Mouse (Mus musculus): Measurements from ENCODE around the gene Lmod3. TPM values are rescaled to one million over a fixed set of nuclear protein-coding genes. Genes with fewer than 3 reads are reported as not detected.

Gene Lmod3
- 0.13 TPM in 1 of 2 replicates, not detected in the other for polyA plus RNA-seq (2016; fragmentation: Nextera tagmentation; extraction: Ambion mirVana)

GRCm38 (mm10) chr6:97252711-97253221 lies at the start of gene Lmod3:
Gene Lmod3, minus strand, starts transcription at chr6:97252759.
- Histone ChIP-seq H3K36me3 (no peaks in the 10 kb centered on the region), H3K9me3 (replicated peaks) (no peaks in the 10 kb centered on the region), H3K4me3 (no peak within 1 kb of the TSS), H3K27me3 (ENCODE audit: low read depth, poor library complexity, severe bottlenecking) (no peaks in the 10 kb centered on the region), H3K27ac (no peak within 1 kb of the TSS), H3K4me1 (0 out of 2 replicates have a peak, but pooled peaks cover 3% of the 10 kb centered on the region)
- no peak for DNase-seq (ENCODE audit: low spot score)
- WGBS = 43% methylated on average over 9 of the region's 9 CpGs

- H3K27ac ChIP-seq = no peak overlapping the region
- H3K27me3 ChIP-seq (ENCODE audit: low read depth, poor library complexity, severe bottlenecking) = no peaks in the 10 kb centered on the region
- no peak for DNase-seq (ENCODE audit: low spot score)
- H3K4me3 ChIP-seq = no peak overlapping the region
- 0 out of 2 replicates have a peak, but pooled peaks cover 3% of the 10 kb centered on the region for H3K4me1 ChIP-seq
- no peaks in the 10 kb centered on the region for H3K9me3 ChIP-seq (replicated peaks)
- H3K36me3 ChIP-seq = peaks cover 25% of the 10 kb centered on the region
- 87% methylated on average over 7 of the region's 7 CpGs for WGBS
Observed at GRCm38 (mm10) chr6:97302303-97302702, 49.7 kb upstream of the Lmod3 start.

- WGBS = 96% methylated on average over 6 of the region's 6 CpGs
- H3K27me3 ChIP-seq (ENCODE audit: low read depth, poor library complexity, severe bottlenecking) = no peaks in the 10 kb centered on the region
- H3K4me3 ChIP-seq = no peak overlapping the region
- no peak overlapping the region for H3K27ac ChIP-seq
- H3K4me1 ChIP-seq = no peaks in the 10 kb centered on the region
- no peaks in the 10 kb centered on the region for H3K9me3 ChIP-seq (replicated peaks)
- H3K36me3 ChIP-seq = peaks cover 30% of the 10 kb centered on the region
- no peak for DNase-seq (ENCODE audit: low spot score)
Observed at GRCm38 (mm10) chr6:97300659-97301058, 48.1 kb upstream of the Lmod3 start.

GRCm38 (mm10) chr6:97300180-97300579 lies 47.6 kb upstream of the Lmod3 start:
- no peak overlapping the region for H3K27ac ChIP-seq
- H3K4me1 ChIP-seq = no peaks in the 10 kb centered on the region
- WGBS = 96% methylated on average over 6 of the region's 6 CpGs
- no peak for DNase-seq (ENCODE audit: low spot score)
- no peak overlapping the region for H3K4me3 ChIP-seq
- H3K36me3 ChIP-seq = peaks cover 35% of the 10 kb centered on the region
- no peaks in the 10 kb centered on the region for H3K27me3 ChIP-seq (ENCODE audit: low read depth, poor library complexity, severe bottlenecking)
- H3K9me3 ChIP-seq (replicated peaks) = no peaks in the 10 kb centered on the region

GRCm38 (mm10) chr6:97297151-97297550 lies 44.6 kb upstream of the Lmod3 start:
- peaks cover 33% of the 10 kb centered on the region for H3K36me3 ChIP-seq
- DNase-seq (ENCODE audit: low spot score) = no peak
- H3K27ac ChIP-seq = no peak overlapping the region
- H3K4me3 ChIP-seq = no peak overlapping the region
- no peaks in the 10 kb centered on the region for H3K9me3 ChIP-seq (replicated peaks)
- H3K27me3 ChIP-seq (ENCODE audit: low read depth, poor library complexity, severe bottlenecking) = no peaks in the 10 kb centered on the region
- 88% methylated on average over 3 of the region's 3 CpGs for WGBS
- no peaks in the 10 kb centered on the region for H3K4me1 ChIP-seq

- Histone ChIP-seq H3K4me3 (no peak overlapping the region), H3K4me1 (no peaks in the 10 kb centered on the region), H3K9me3 (replicated peaks) (no peaks in the 10 kb centered on the region), H3K27ac (no peak overlapping the region), H3K27me3 (ENCODE audit: low read depth, poor library complexity, severe bottlenecking) (no peaks in the 10 kb centered on the region), H3K36me3 (peaks cover 41% of the 10 kb centered on the region)
- no peak for DNase-seq (ENCODE audit: low spot score)
- WGBS = 95% methylated on average over 21 of the region's 21 CpGs
Observed at GRCm38 (mm10) chr6:97295866-97296527, 43.4 kb upstream of the Lmod3 start.

- no peaks in the 10 kb centered on the region for H3K4me1 ChIP-seq
- H3K27me3 ChIP-seq (ENCODE audit: low read depth, poor library complexity, severe bottlenecking) = no peaks in the 10 kb centered on the region
- peaks cover 41% of the 10 kb centered on the region for H3K36me3 ChIP-seq
- no peak overlapping the region for H3K27ac ChIP-seq
- no peak overlapping the region for H3K4me3 ChIP-seq
- DNase-seq (ENCODE audit: low spot score) = no peak
- no peaks in the 10 kb centered on the region for H3K9me3 ChIP-seq (replicated peaks)
- 93% methylated on average over 9 of the region's 9 CpGs for WGBS
Observed at GRCm38 (mm10) chr6:97295416-97295815, 42.9 kb upstream of the Lmod3 start.

- Histone ChIP-seq H3K9me3 (replicated peaks) (no peaks in the 10 kb centered on the region), H3K36me3 (peaks cover 41% of the 10 kb centered on the region), H3K27me3 (ENCODE audit: low read depth, poor library complexity, severe bottlenecking) (no peaks in the 10 kb centered on the region), H3K4me3 (no peak overlapping the region), H3K27ac (no peak overlapping the region), H3K4me1 (peaks cover 6% of the 10 kb centered on the region; the same call in 1 of the 2 replicates)
- 87% methylated on average over 12 of the region's 12 CpGs for WGBS
- DNase-seq (ENCODE audit: low spot score) = no peak
Observed at GRCm38 (mm10) chr6:97293667-97294569, 41.4 kb upstream of the Lmod3 start.

GRCm38 (mm10) chr6:97292894-97293293 lies 40.3 kb upstream of the Lmod3 start:
- peaks cover 38% of the 10 kb centered on the region for H3K36me3 ChIP-seq
- 73% methylated on average over 5 of the region's 5 CpGs for WGBS
- H3K9me3 ChIP-seq (replicated peaks) = no peaks in the 10 kb centered on the region
- peaks cover 6% of the 10 kb centered on the region; the same call in 1 of the 2 replicates for H3K4me1 ChIP-seq
- H3K4me3 ChIP-seq = no peak overlapping the region
- no peak overlapping the region for H3K27ac ChIP-seq
- DNase-seq (ENCODE audit: low spot score) = no peak
- H3K27me3 ChIP-seq (ENCODE audit: low read depth, poor library complexity, severe bottlenecking) = no peaks in the 10 kb centered on the region

- DNase-seq (ENCODE audit: low spot score) = no peak
- H3K27ac ChIP-seq = no peak overlapping the region
- no peaks in the 10 kb centered on the region for H3K27me3 ChIP-seq (ENCODE audit: low read depth, poor library complexity, severe bottlenecking)
- no peaks in the 10 kb centered on the region for H3K9me3 ChIP-seq (replicated peaks)
- H3K4me3 ChIP-seq = no peak overlapping the region
- H3K36me3 ChIP-seq = peaks cover 35% of the 10 kb centered on the region
- peaks cover 6% of the 10 kb centered on the region; the same call in 1 of the 2 replicates for H3K4me1 ChIP-seq
- 91% methylated on average over 3 of the region's 3 CpGs for WGBS
Observed at GRCm38 (mm10) chr6:97292096-97292495, 39.5 kb upstream of the Lmod3 start.

GRCm38 (mm10) chr6:97291159-97291908 lies 38.8 kb upstream of the Lmod3 start:
- Histone ChIP-seq H3K4me3 (no peak overlapping the region), H3K9me3 (replicated peaks) (no peaks in the 10 kb centered on the region), H3K27me3 (ENCODE audit: low read depth, poor library complexity, severe bottlenecking) (no peaks in the 10 kb centered on the region), H3K27ac (no peak overlapping the region), H3K4me1 (peaks cover 6% of the 10 kb centered on the region; the same call in 1 of the 2 replicates), H3K36me3 (peaks cover 29% of the 10 kb centered on the region)
- no peak for DNase-seq (ENCODE audit: low spot score)
- WGBS = 88% methylated on average over 21 of the region's 21 CpGs

GRCm38 (mm10) chr6:97290687-97291086 lies 38.1 kb upstream of the Lmod3 start:
- H3K4me1 ChIP-seq = peaks cover 6% of the 10 kb centered on the region; the same call in 1 of the 2 replicates
- no peak overlapping the region for H3K27ac ChIP-seq
- H3K27me3 ChIP-seq (ENCODE audit: low read depth, poor library complexity, severe bottlenecking) = no peaks in the 10 kb centered on the region
- DNase-seq (ENCODE audit: low spot score) = no peak
- H3K36me3 ChIP-seq = peaks cover 22% of the 10 kb centered on the region
- no peak overlapping the region for H3K4me3 ChIP-seq
- no peaks in the 10 kb centered on the region for H3K9me3 ChIP-seq (replicated peaks)
- 86% methylated on average over 3 of the region's 3 CpGs for WGBS
